Mouse (Mus musculus) megakaryocyte, adult 5-6 weeks (primary cell): ENCODE results near the gene Ppl. TPM values are rescaled to one million over a fixed set of nuclear protein-coding genes. Genes with fewer than 3 reads are reported as not detected.

Source experiments
- ATAC-seq: 2 replicates; pipeline ENCODE4 v1.8.0; 2016; ENCODE audit warnings: mild to moderate bottlenecking, inconsistent platforms; ENCODE audit not compliant: poor library complexity, severe bottlenecking
- total RNA-seq, 2 experiments: library from RNA; stranded (forward) in 1 of 2; stranded (reverse) in 1 of 2; fragments of 153-499, 151-499 nt in 1 of 2; fragments of 221-1000, 200-1000 nt in 1 of 2; gene quantifications; 2 replicates each; pipeline versions ENCODE4 v1.2.3 to v1.2.4; 2015 to 2017

The Ppl gene
- total RNA-seq, 2 experiments from 2014 or later, result not detected

DNA sequence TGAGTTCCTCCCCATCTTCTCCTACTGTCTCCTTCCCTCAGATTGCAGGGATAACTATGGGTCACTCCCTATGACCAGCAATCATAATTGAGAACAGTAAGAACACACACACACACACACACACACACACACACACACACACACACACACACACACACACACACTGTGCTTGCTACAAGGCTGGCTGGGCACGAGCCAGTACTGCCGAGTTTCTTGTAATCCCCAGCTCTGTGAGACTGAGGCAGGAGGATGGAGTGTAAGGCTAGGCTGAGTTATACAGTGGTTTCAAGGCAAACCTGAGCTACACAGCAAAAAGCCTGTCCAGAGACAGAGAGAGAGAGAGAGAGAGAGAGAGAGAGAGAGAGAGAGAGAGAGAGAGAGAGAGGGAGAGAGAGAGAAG lies 2.0 kb downstream of the Ppl start:
- no peak for ATAC-seq

DNA sequence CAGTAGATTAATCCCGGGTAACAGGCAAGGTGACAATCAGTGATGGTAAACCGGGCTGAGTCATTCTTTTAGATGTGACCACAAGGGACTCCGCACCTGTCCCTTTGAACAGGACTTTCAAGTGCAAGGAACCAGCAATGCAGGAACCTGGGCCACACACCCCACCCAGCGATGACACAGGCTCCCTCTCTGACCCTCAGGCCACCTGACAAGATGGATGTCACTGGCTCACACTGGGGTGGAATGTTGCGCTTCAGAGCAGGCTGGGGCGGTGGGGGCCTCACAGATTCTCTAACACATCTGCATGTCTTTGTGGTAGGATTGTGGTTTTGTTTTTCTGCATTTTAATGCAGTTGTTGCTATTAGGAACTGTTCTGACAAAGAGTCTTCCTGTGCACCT lies 8.7 kb downstream of the Ppl start:
- ATAC-seq, result no peak

- no peak for ATAC-seq
Measured at GRCm38 (mm10) chr16:5119845-5120244, 12.4 kb downstream of the Ppl start.

GRCm38 (mm10) chr16:5119385-5119784 lies 12.8 kb downstream of the Ppl start:
- no peak for ATAC-seq

- no peak for ATAC-seq
Measured at GRCm38 (mm10) chr16:5113582-5113981, 18.6 kb downstream of the Ppl start.

- ATAC-seq, result no peak
Measured at GRCm38 (mm10) chr16:5113002-5113550, 19.1 kb downstream of the Ppl start.

DNA sequence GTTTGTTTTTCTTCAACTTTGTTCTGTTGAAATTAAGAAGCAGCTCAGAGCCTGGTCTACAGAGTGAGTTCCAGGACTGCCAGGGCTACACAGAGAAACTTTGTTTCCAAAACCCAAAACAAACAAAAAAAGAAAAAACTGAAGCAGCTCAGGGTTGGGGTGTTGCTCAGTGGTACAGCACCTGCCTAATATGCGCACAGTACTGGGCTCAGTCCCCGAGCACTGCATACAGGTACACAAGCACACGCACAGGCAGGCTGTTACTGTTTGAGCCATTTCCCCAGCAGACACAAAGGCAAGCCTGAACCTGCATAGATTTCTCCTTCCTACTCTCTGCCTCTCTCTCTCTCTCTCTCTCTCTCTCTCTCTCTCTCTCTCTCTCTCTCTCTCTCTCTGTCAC lies 21.2 kb downstream of the Ppl start:
- ATAC-seq, result no peak

DNA sequence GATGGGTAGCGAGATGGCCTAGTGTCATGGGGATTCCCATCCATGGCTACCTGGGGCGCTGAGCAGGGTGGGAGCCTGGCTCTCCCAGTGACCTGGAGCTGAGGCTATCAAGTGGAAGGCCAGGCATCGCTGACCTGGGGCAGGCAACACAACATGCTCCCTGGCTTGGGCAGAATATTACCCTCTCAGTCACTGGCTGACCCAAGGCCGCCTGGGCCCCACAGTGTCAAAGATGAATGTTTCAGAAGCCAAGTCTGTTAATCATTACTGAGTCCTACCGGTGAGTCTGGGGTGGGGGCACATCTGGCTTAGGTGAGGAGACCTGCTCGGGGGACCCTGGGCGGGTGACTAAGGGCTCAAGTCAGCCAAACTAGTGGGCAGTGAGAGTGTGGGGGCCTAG lies 22.3 kb downstream of the Ppl start:
- ATAC-seq, result no peak

DNA sequence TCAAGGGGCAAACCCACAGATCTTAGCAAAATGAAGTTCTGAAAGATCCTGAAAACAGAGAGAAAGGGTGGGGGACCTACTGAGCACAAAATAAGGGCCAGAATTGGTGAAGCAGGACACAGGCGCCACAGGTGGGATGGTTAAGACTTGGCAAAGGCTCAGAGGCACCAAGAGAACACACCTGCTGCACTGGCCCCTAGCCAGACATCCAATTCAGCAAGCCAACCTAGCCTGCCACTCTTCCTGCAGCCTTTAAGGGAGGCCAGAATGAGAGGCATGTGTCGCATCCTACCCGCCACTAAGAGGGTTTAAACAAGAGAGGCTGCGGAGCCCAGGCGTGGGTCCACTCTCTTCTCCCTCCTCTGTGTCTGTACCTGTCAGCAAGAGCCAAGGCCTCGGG lies 31.2 kb downstream of the Ppl start:
- no peak for ATAC-seq

GRCm38 (mm10) chr16:5096504-5096903 lies 35.7 kb downstream of the Ppl start:
- no peak for ATAC-seq

GRCm38 (mm10) chr16:5093285-5093684 lies 38.9 kb downstream of the Ppl start:
- no peak for ATAC-seq

- ATAC-seq, result no peak
Measured at GRCm38 (mm10) chr16:5089021-5089420, 43.2 kb downstream of the Ppl start.

- ATAC-seq, result no peak
Measured at GRCm38 (mm10) chr16:5086179-5086578, 46.0 kb downstream of the Ppl start.

GRCm38 (mm10) chr16:5085196-5085595 lies 47.0 kb downstream of the Ppl start:
- ATAC-seq, result no peak

- ATAC-seq, result no peak
Measured at GRCm38 (mm10) chr16:5074341-5074740, 57.9 kb downstream of the Ppl start.

DNA sequence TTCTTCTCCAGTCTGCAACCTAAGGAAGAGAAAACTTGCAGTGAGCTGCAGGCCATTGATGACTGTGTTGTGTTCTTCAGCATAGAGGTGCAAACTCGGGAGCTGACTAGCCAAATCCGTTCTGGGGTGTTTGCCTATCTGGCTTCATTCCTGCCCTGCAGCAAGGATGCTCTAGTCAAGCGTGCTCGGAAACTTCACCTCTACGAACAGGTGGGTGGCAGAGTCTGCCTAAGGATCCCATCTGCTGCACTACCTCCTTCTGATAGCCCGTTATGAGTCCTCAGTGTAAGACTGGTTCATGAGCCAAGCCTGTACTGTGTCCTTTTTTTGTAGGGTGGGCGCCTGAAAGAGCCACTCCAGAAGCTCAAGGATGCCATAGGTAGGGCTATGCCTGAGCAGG lies 60.2 kb downstream of the Ppl start:
- no peak for ATAC-seq

GRCm38 (mm10) chr16:5070321-5070720 lies 61.9 kb downstream of the Ppl start:
- no peak for ATAC-seq

DNA sequence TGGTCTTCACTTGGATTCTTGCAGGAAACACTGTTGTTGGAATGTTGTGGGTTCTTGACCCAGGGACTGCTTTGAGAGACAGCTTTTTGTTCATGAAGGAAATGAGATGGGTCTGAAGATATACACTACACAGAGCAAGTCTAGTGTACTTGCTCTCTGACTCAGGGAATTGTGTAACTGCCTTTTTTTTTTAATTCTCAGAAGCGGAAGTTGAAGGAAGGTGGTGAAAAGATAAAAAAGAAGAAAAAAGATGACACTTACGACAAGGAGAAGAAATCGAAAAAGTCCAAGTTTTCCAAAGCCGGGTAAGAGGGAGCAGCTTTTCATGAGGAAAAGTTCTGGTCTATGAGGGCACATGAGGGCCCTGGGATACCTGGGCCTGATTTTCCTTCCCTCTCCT lies 68.7 kb downstream of the Ppl start:
- 0 out of 2 replicates have a peak, but pooled peaks have one; percentile 49 for ATAC-seq

DNA sequence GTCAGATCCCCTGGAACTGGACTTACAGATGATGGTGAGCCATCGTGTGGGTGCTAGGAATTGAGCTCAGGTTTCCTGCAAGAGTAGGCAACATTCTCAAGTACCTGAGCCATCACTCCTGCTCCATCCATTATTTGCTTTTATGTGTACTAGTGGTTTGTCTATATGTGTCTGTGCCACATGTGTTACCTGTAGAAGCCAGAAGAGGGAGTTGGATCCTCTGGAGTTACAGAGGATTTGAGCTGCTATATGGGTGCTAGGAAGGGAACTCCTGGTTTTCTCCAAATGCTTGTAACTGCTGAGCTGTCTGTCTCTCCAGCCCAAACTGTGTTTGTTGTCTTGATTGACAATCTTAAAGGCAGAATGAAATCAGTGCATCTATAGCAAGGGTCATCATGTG lies 74.1 kb downstream of the Ppl start:
- ATAC-seq, result no peak

- ATAC-seq, result peak; percentile 18
Measured at GRCm38 (mm10) chr16:5050251-5051110, 81.7 kb downstream of the Ppl start.

DNA sequence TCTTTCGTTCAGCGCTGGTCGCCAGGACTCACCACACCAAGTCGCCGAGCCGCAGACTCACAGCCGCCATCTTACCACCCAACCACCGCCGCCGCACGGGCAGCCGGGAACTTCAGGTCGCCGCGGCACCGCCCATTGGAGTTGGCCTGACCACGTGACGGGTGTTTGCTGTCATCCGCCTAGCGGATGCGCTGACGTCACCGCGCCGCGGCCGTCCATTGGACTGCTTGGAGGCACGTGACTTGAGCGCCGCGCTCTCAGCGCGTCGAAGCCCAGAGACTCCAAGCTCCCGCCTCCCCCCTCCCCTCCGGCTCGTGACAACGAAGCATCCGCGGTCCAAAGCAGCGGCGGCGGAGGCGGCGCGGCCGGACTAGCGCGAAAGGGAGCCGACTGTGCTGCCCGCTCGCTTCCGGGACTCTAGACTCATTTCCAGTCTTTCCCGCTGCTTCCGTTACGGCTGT lies 82.4 kb downstream of the Ppl start, which contains the start of the genes Glyr1 and Ubn1:
Gene Glyr1 (minus strand): TSS at position 90 of the 461 bp plus-strand sequence.
Gene Ubn1 (plus strand): TSS at position 284 of the 461 bp plus-strand sequence.
- ATAC-seq, result peak; percentile 86

DNA sequence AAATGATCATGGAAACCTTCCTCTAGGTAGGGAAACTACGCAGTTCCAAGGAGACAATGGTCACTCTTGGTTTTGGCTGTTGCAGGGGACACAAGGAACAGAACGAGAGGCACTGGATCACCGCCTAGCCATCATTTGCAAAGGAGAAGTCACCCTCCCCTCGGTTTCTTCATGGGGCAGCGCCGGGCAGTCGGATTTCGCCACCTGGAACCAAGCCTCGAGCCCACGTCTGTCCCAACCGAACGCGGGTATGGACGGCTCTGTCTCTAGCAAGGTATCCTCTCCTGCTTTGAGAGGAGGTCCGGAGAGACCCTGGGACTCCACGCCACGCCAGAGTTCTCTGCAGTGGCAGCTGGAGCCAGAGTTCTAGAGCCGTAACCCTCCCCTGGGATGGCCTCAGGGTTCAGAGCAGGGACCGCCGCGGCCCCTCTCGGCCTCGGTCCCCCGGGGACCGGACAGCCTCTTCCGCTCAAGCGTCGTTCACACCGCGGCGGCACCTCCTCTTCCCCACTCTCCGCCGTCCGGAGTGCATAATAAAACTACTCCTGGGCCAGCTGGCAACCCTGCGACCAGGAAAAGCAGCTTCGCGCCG lies 82.9 kb downstream of the Ppl start:
- peak; percentile 59 for ATAC-seq
